Mouse (Mus musculus) midbrain, embryonic 15.5 days (tissue): ENCODE results near the gene Tmem230. TPM values are rescaled to one million over a fixed set of nuclear protein-coding genes. Genes with fewer than 3 reads are reported as not detected.

Experiments used
- ATAC-seq: fragments of 200-750 bp; cut with Nextera tagmentation; replicated peaks from 2 replicates; pipeline ENCODE4 v1.8.0; 2017; ENCODE audit warnings: moderate TSS enrichment
- H3K27ac ChIP-seq: fragments of 300-500 bp; sonication (generic); 2 replicates; pipeline ENCODE4 v1.5.1; 2015; ENCODE audit warnings: mild to moderate bottlenecking, inconsistent platforms
- H3K27me3 ChIP-seq: fragments of 300-500 bp; sonication (generic); replicated peaks from 2 replicates; pipeline ENCODE4 v1.6.1; 2015; ENCODE audit warnings: inconsistent platforms
- H3K36me3 ChIP-seq: fragments of 300-500 bp; sonication (generic); replicated peaks from 2 replicates; pipeline ENCODE4 v1.6.1; 2015; ENCODE audit warnings: inconsistent platforms
- H3K4me1 ChIP-seq: fragments of 300-500 bp; sonication (generic); 2 replicates; pipeline ENCODE4 v1.6.1; 2015; ENCODE audit warnings: inconsistent platforms
- H3K4me2 ChIP-seq: fragments of 300-500 bp; sonication (generic); 2 replicates; pipeline ENCODE4 v1.6.1; 2015; ENCODE audit warnings: inconsistent platforms, mild to moderate bottlenecking, moderate library complexity
- H3K4me3 ChIP-seq: fragments of 300-500 bp; sonication (generic); 2 replicates; pipeline ENCODE4 v1.5.1; 2015; ENCODE audit warnings: mild to moderate bottlenecking, inconsistent platforms
- H3K9ac ChIP-seq: fragments of 300-500 bp; sonication (generic); 2 replicates; pipeline ENCODE4 v1.6.1; 2015; ENCODE audit warnings: mild to moderate bottlenecking, inconsistent platforms
- H3K9me3 ChIP-seq: fragments of 300-500 bp; sonication (generic); 2 replicates; pipeline ENCODE4 v1.6.1; 2016; ENCODE audit warnings: inconsistent platforms
- WGBS: fragments of 180-500 bp; shearing (Covaris S2); methylation state at CpG from one replicate; pipeline ENCODE4 v1.1.7; 2015; ENCODE audit warnings: mixed read lengths; 5-methylcytosine and 5-hydroxymethylcytosine counted together
- polyA plus RNA-seq: library from polyadenylated mRNA; unstranded; fragments of >200 nt; fragmentation: Nextera tagmentation; extraction: Ambion mirVana; gene quantifications from 2 replicates; pipeline ENCODE4 v1.2.1, GENCODE M21; 2015

Tmem230 gene
- polyA plus RNA-seq, 1 experiment from 2014 or later, result 42.9 TPM

DNA sequence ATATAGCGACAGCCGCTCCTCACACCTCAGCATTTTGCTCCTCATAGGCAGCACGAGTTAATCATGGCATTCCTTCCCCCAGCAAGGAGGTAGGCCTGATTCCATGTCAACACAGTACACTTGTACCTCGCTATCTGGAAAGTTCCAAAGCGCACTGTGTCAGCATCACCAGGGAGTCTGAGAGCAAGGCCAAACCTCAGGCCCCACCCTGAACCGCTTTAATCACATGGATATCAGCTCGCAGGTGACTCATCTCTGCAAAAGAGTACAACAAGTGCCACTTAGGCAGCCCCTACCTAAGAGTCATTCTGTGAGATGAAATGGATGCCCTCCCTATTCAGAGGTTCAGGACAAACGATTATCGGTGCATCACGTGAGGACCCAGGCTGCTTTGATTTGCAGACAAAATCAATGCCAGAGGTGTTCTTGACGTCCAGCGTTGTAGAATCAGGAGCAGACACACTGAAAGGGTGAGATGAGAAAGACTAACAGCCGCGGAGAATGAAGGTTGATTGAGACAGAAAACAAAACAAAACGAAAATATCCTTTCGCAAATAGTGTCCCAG lies 41.2 kb downstream of the Tmem230 start:
- no peaks in the 10 kb centered on the region for H3K9me3 ChIP-seq
- no peak overlapping the region for H3K4me2 ChIP-seq
- H3K27me3 ChIP-seq, result no peaks in the 10 kb centered on the region
- H3K36me3 ChIP-seq, result no peaks in the 10 kb centered on the region
- H3K27ac ChIP-seq, result no peak overlapping the region
- H3K9ac ChIP-seq, result no peak overlapping the region
- no peak overlapping the region for H3K4me3 ChIP-seq
- WGBS, result 86% methylated on average over 16 of the region's 16 CpGs
- no peak for ATAC-seq
- H3K4me1 ChIP-seq, result no peaks in the 10 kb centered on the region

DNA sequence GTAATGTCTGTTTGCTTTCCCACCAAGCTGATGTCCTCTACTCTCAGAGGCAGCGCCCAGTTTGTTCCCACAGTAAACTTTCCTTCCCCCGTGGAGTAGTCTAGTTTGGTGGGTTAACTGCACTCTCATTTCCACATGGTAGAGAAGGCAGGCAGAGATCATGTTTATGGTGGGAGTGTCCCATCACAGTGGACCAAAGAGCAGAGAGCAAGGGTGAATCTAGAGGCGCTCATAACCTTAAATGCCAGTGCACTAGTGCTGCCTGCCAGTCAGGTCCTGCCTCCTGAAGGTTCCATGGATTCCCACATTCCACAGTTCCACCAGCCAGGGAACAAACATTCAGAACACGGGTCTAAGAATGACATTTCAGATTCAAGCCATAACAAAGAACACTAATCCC lies 42.1 kb downstream of the Tmem230 start:
- no peaks in the 10 kb centered on the region for H3K27me3 ChIP-seq
- H3K4me2 ChIP-seq, result no peak overlapping the region
- 85% methylated on average over 4 of the region's 4 CpGs for WGBS
- no peak overlapping the region for H3K9ac ChIP-seq
- no peak for ATAC-seq
- no peak overlapping the region for H3K4me3 ChIP-seq
- H3K9me3 ChIP-seq, result no peaks in the 10 kb centered on the region
- H3K36me3 ChIP-seq, result no peaks in the 10 kb centered on the region
- no peaks in the 10 kb centered on the region for H3K4me1 ChIP-seq
- H3K27ac ChIP-seq, result no peak overlapping the region

DNA sequence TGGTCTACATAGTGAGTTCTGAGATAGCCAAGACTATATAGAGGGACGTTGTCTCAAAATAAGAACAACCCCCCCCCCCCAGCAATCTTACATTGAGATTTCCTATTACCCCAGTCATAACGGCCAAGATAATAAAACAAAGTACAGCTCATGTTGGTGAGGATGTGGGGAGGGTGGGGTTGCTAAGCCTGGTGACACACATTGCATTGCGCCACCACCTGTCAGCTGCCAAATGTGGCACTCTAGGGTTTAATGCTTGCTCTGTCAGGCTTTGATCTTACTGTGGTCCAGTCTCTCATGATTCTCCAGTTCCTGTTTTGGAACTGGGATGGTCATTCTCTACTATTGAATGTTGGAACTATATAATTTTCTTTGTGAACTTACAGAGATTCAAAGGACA lies 43.8 kb downstream of the Tmem230 start:
- Histone ChIP-seq H3K36me3 (no peaks in the 10 kb centered on the region), H3K9ac (no peak overlapping the region), H3K27ac (no peak overlapping the region), H3K4me3 (no peak overlapping the region), H3K4me2 (no peak overlapping the region), H3K4me1 (no peaks in the 10 kb centered on the region), H3K9me3 (no peaks in the 10 kb centered on the region), H3K27me3 (no peaks in the 10 kb centered on the region)
- no peak for ATAC-seq
- 89% methylated on average over 3 of the region's 3 CpGs for WGBS

DNA sequence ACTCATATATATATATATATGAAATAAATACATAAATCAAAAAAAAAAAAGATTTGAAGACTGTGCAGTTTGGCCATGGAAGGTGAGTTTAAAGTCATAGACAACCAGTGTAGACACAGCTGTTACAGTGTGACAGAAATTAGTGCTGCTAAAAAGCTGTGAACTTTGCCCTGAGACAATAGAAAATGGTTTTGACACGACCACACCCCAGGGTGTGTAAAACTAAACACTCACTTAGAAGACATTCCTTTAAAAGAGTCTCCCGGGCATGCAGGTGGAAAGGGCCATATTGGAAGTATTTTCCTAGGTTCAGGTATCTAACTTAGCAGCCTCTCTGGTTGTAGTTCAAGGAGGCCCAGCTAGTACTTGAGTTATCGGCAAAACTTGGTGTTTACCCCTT lies 44.4 kb downstream of the Tmem230 start:
- Histone ChIP-seq H3K4me1 (no peaks in the 10 kb centered on the region), H3K27me3 (no peaks in the 10 kb centered on the region), H3K4me3 (no peak overlapping the region), H3K36me3 (no peaks in the 10 kb centered on the region), H3K9ac (no peak overlapping the region), H3K9me3 (no peaks in the 10 kb centered on the region), H3K4me2 (no peak overlapping the region), H3K27ac (no peak overlapping the region)
- 76% methylated on average over 3 of the region's 3 CpGs for WGBS
- ATAC-seq, result no peak

DNA sequence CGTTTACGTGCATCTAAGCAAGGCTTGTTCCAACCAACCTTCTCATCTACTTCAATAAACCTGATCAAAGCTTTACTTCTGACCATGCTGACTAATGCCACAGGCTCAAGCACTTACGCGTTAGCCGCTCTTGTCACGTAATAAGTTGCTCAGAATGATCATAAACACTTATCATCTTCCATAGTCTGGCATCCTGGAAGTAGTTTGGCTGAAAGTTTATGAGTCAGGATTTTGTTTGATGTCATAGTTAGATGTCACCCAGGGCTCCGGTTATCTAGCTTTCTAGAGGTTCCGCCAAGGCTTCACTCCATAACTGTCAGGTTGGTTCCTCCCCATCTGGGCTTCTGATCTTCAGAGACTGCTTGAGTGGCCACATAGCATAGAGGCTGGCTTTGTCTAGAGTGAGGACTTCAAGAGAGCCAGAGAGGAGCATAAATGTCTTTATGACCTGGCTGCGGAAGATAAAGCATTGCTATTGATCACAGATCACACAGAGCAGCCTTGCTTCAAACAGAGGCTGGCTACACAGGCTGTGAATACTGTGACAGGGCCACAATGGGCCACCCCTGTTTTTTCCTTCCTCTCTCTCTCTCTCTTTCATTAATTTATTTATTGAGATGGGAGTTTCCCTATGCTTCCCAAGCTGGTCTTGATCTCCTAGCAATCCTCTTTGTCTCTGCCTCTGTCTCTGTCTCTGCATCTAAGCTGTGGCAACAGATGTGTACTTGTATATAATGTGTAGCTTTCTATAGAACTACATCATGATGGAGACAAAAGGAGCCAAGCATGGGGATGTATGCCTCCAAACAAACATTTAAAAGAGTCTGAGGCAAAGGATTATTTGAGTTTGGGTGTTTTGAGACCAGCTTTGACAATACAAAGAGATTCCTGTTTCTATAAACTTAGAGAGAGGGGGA lies 49.3 kb downstream of the Tmem230 start:
- Histone ChIP-seq H3K27me3 (no peaks in the 10 kb centered on the region), H3K4me3 (no peak overlapping the region), H3K36me3 (no peaks in the 10 kb centered on the region), H3K9ac (no peak overlapping the region), H3K27ac (no peak overlapping the region), H3K4me1 (no peaks in the 10 kb centered on the region), H3K4me2 (no peak overlapping the region), H3K9me3 (no peaks in the 10 kb centered on the region)
- 76% methylated on average over 9 of the region's 9 CpGs for WGBS
- ATAC-seq, result no peak

DNA sequence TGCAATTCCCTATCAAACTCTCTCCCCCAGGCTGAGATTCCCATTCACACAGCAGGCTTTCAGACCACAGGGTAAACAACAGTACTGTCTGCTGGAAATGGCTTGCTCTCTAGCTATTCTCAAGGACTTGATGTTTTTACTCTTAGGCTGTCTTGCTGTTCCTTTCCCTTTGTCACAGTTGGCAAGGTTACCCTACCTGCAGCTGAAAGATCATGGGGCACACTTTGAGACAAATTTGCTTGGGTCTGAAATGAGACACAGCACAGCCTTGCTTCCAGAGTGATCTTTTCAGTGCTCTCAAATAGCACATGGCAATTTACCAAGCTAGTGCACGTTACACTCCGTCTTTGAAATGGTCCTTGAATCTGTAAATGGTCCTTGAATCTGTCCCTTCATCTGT lies 52.0 kb downstream of the Tmem230 start:
- no peaks in the 10 kb centered on the region for H3K9me3 ChIP-seq
- no peaks in the 10 kb centered on the region for H3K27me3 ChIP-seq
- H3K4me1 ChIP-seq, result no peaks in the 10 kb centered on the region
- no peak overlapping the region for H3K27ac ChIP-seq
- no peak overlapping the region for H3K4me3 ChIP-seq
- WGBS, result 80% methylated on average over 2 of the region's 2 CpGs
- no peak overlapping the region for H3K4me2 ChIP-seq
- ATAC-seq, result no peak
- no peaks in the 10 kb centered on the region for H3K36me3 ChIP-seq
- no peak overlapping the region for H3K9ac ChIP-seq

DNA sequence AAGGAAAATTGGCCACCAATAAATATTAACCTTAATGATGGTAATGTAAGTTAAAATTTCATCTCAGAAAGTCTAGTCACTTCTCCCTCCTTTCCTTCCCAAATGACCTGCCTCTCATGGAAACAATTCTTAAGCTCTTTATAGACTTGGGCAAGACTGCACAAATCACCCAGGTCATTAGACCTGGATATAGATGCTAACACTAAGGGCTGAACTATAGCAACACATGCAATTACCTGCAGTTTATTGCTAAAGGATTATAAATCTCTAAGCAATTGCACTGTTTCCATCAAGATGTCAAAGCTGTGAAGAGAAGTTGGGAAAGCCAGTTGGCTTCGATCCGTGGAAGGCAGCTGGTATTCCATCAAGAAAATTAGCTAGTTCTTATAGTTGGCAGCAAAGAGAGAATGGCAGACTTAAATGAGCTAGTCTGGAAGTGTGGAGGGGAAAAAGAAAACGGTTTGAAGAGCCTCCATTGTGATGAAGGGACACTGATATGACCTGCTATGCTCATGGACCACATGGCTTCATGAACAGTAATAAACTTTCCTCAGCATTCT lies 56.9 kb downstream of the Tmem230 start:
- Histone ChIP-seq H3K9me3 (no peaks in the 10 kb centered on the region), H3K9ac (no peak overlapping the region), H3K36me3 (no peaks in the 10 kb centered on the region), H3K27me3 (no peaks in the 10 kb centered on the region), H3K4me3 (no peak overlapping the region), H3K4me2 (no peak overlapping the region), H3K27ac (no peak overlapping the region), H3K4me1 (no peaks in the 10 kb centered on the region)
- ATAC-seq, result no peak
- 83% methylated on average over 3 of the region's 3 CpGs for WGBS

Other genes with a start within 250 kb of the Tmem230 start
- gene Rassf2, start 217.5 kb downstream of the Tmem230 start, polyA plus RNA-seq, result 27.7 and 29.4 TPM in 2 replicates
- gene Slc23a2, start 102.7 kb downstream of the Tmem230 start, polyA plus RNA-seq, result 36.3 TPM in 2 replicates
- gene Pcna, start 5.5 kb upstream of the Tmem230 start, polyA plus RNA-seq, result 92.3 and 96.8 TPM in 2 replicates
- 41.7 and 41.8 TPM in 2 replicates for gene Cds2, start 15.3 kb upstream of the Tmem230 start, polyA plus RNA-seq
- 6.3 and 6.9 TPM in 2 replicates for gene Prokr2, start 137.6 kb upstream of the Tmem230 start, polyA plus RNA-seq